Mouse (Mus musculus): ENCODE results near the gene Sac3d1. TPM values are rescaled to one million over a fixed set of nuclear protein-coding genes. Genes with fewer than 3 reads are reported as not detected.

Gene Sac3d1
- polyA plus RNA-seq, 1 experiment = not detected

GRCm38 (mm10) chr19:6084478-6085248, 33.8 kb downstream of the Sac3d1 start, which contains the start of the genes Zfpl1 and Cdca5:
Gene Zfpl1, minus strand, starts transcription at chr19:6084956.
Gene Cdca5, plus strand, starts transcription at chr19:6084983.
- Histone ChIP-seq H3K4me1 (ENCODE audit: control insufficient read depth, insufficient read depth, low read length) (peaks cover 11% of the 10 kb centered on the region), H3K4me3 (ENCODE audit: insufficient read depth, low read depth, low read length) (peak within 1 kb of the TSS; percentile 56), H3K27ac (ENCODE audit: insufficient read depth, low read depth, low read length) (no peak within 1 kb of the TSS)
- under 1% methylated on average over 58 of the region's 58 CpGs for WGBS
- no peak for TF ChIP-seq CTCF (IDR thresholded peaks at IDR 0.05; ENCODE audit: insufficient read depth, low read depth, low read length)
- TF ChIP-seq POLR2A (IDR thresholded peaks at IDR 0.05; ENCODE audit: insufficient read depth, low read depth, low read length) = no peak

GRCm38 (mm10) chr19:6082156-6082555, 36.3 kb downstream of the Sac3d1 start, which contains the start of gene Gm28374:
Gene Gm28374, minus strand, starts transcription at chr19:6082256.
- Histone ChIP-seq H3K4me1 (ENCODE audit: control insufficient read depth, insufficient read depth, low read length) (peaks cover 14% of the 10 kb centered on the region), H3K27ac (ENCODE audit: insufficient read depth, low read depth, low read length) (no peak within 1 kb of the TSS), H3K4me3 (ENCODE audit: insufficient read depth, low read depth, low read length) (no peak within 1 kb of the TSS)
- no peak for TF ChIP-seq CTCF (IDR thresholded peaks at IDR 0.05; ENCODE audit: insufficient read depth, low read depth, low read length)
- TF ChIP-seq POLR2A (IDR thresholded peaks at IDR 0.05; ENCODE audit: insufficient read depth, low read depth, low read length) = no peak
- WGBS = 75% methylated on average over 9 of the region's 9 CpGs

- Histone ChIP-seq H3K4me3 (ENCODE audit: insufficient read depth, low read depth, low read length) (no peak within 1 kb of the TSS), H3K27ac (ENCODE audit: insufficient read depth, low read depth, low read length) (no peak within 1 kb of the TSS), H3K4me1 (ENCODE audit: control insufficient read depth, insufficient read depth, low read length) (peaks cover 13% of the 10 kb centered on the region)
- 90% methylated on average over 12 of the region's 12 CpGs for WGBS
- no peak for TF ChIP-seq POLR2A (IDR thresholded peaks at IDR 0.05; ENCODE audit: insufficient read depth, low read depth, low read length)
- TF ChIP-seq CTCF (IDR thresholded peaks at IDR 0.05; ENCODE audit: insufficient read depth, low read depth, low read length) = no peak
These were observed 38.4 kb downstream of the Sac3d1 start, which contains the start of gene Tmem262 for GRCm38 (mm10) chr19:6079983-6080480. Gene Tmem262, plus strand, starts transcription at chr19:6080033.

- Histone ChIP-seq H3K27ac (ENCODE audit: insufficient read depth, low read depth, low read length) (peak within 1 kb of the TSS; percentile 17; the same call in 1 of the 2 replicates), H3K4me1 (ENCODE audit: control insufficient read depth, insufficient read depth, low read length) (peaks cover 8% of the 10 kb centered on the region), H3K4me3 (ENCODE audit: insufficient read depth, low read depth, low read length) (peak within 1 kb of the TSS; percentile 68)
- TF ChIP-seq CTCF (IDR thresholded peaks at IDR 0.05; ENCODE audit: insufficient read depth, low read depth, low read length) (no peak), POLR2A (IDR thresholded peaks at IDR 0.05; ENCODE audit: insufficient read depth, low read depth, low read length) (peak; percentile 43; the same call in 1 of the 2 replicates)
- WGBS = under 1% methylated on average over 33 of the region's 33 CpGs
These were observed 41.7 kb downstream of the Sac3d1 start, which contains the start of gene Vps51 for GRCm38 (mm10) chr19:6076564-6077393. Gene Vps51, minus strand, starts transcription at chr19:6077231.

GRCm38 (mm10) chr19:6073889-6074288, 44.6 kb downstream of the Sac3d1 start:
- WGBS = 92% methylated on average over 5 of the region's 5 CpGs
- Histone ChIP-seq H3K27ac (ENCODE audit: insufficient read depth, low read depth, low read length) (no peak overlapping the region), H3K4me3 (ENCODE audit: insufficient read depth, low read depth, low read length) (no peak overlapping the region), H3K4me1 (ENCODE audit: control insufficient read depth, insufficient read depth, low read length) (peaks cover 8% of the 10 kb centered on the region)
- no peak for TF ChIP-seq CTCF (IDR thresholded peaks at IDR 0.05; ENCODE audit: insufficient read depth, low read depth, low read length)
- TF ChIP-seq POLR2A (IDR thresholded peaks at IDR 0.05; ENCODE audit: insufficient read depth, low read depth, low read length) = no peak

GRCm38 (mm10) chr19:6071261-6071660, 47.2 kb downstream of the Sac3d1 start:
- Histone ChIP-seq H3K27ac (ENCODE audit: insufficient read depth, low read depth, low read length) (no peak overlapping the region), H3K4me1 (ENCODE audit: control insufficient read depth, insufficient read depth, low read length) (peaks cover 22% of the 10 kb centered on the region), H3K4me3 (ENCODE audit: insufficient read depth, low read depth, low read length) (no peak overlapping the region)
- 92% methylated on average over 19 of the region's 19 CpGs for WGBS
- no peak for TF ChIP-seq POLR2A (IDR thresholded peaks at IDR 0.05; ENCODE audit: insufficient read depth, low read depth, low read length)
- no peak for TF ChIP-seq CTCF (IDR thresholded peaks at IDR 0.05; ENCODE audit: insufficient read depth, low read depth, low read length)

- TF ChIP-seq POLR2A (IDR thresholded peaks at IDR 0.05; ENCODE audit: insufficient read depth, low read depth, low read length) (no peak), CTCF (IDR thresholded peaks at IDR 0.05; ENCODE audit: insufficient read depth, low read depth, low read length) (no peak)
- H3K27ac ChIP-seq (ENCODE audit: insufficient read depth, low read depth, low read length) = no peak overlapping the region
- WGBS = 88% methylated on average over 31 of the region's 31 CpGs
- no peak overlapping the region for H3K4me3 ChIP-seq (ENCODE audit: insufficient read depth, low read depth, low read length)
- H3K4me1 ChIP-seq (ENCODE audit: control insufficient read depth, insufficient read depth, low read length) = peaks cover 19% of the 10 kb centered on the region
These were observed 47.7 kb downstream of the Sac3d1 start for GRCm38 (mm10) chr19:6070571-6071250.

GRCm38 (mm10) chr19:6069851-6070250, 48.6 kb downstream of the Sac3d1 start:
- Histone ChIP-seq H3K4me1 (ENCODE audit: control insufficient read depth, insufficient read depth, low read length) (peaks cover 19% of the 10 kb centered on the region), H3K4me3 (ENCODE audit: insufficient read depth, low read depth, low read length) (no peak overlapping the region), H3K27ac (ENCODE audit: insufficient read depth, low read depth, low read length) (no peak overlapping the region)
- TF ChIP-seq POLR2A (IDR thresholded peaks at IDR 0.05; ENCODE audit: insufficient read depth, low read depth, low read length) (no peak), CTCF (IDR thresholded peaks at IDR 0.05; ENCODE audit: insufficient read depth, low read depth, low read length) (no peak)
- 90% methylated on average over 10 of the region's 10 CpGs for WGBS

All from olfactory bulb, adult 2 months (tissue).